Mouse (Mus musculus) embryo, embryonic 11.5 days (tissue): ENCODE measurements around the gene Galk2.

Source experiments
- DNase-seq: peaks from one replicate; pipeline ENCODE4 v3.0.0-alpha.2; 2012; ENCODE audit warnings: low read depth, low spot score

Gene Galk2

GRCm38 (mm10) chr2:125900797-125901410, 42.0 kb downstream of the Galk2 start:
- DNase-seq = no peak

- no peak for DNase-seq
These were observed 42.5 kb downstream of the Galk2 start for GRCm38 (mm10) chr2:125901426-125901825.

- DNase-seq = no peak
These were observed 47.6 kb downstream of the Galk2 start for GRCm38 (mm10) chr2:125906407-125907066.

GRCm38 (mm10) chr2:125907580-125908255, 48.8 kb downstream of the Galk2 start:
- DNase-seq = no peak

GRCm38 (mm10) chr2:125914167-125914566, 55.3 kb downstream of the Galk2 start:
- DNase-seq = no peak

GRCm38 (mm10) chr2:125914713-125915112, 55.8 kb downstream of the Galk2 start:
- no peak for DNase-seq

GRCm38 (mm10) chr2:125916652-125917296, 57.9 kb downstream of the Galk2 start:
- DNase-seq = no peak

- no peak for DNase-seq
These were observed 58.4 kb downstream of the Galk2 start for GRCm38 (mm10) chr2:125917297-125917679.

GRCm38 (mm10) chr2:125921273-125921672, 62.4 kb downstream of the Galk2 start:
- no peak for DNase-seq

- no peak for DNase-seq
These were observed 63.2 kb downstream of the Galk2 start for GRCm38 (mm10) chr2:125922149-125922548.

GRCm38 (mm10) chr2:125922877-125923276, 64.0 kb downstream of the Galk2 start:
- no peak for DNase-seq

GRCm38 (mm10) chr2:125923346-125923745, 64.4 kb downstream of the Galk2 start:
- DNase-seq = no peak

- DNase-seq = no peak
These were observed 65.6 kb downstream of the Galk2 start for GRCm38 (mm10) chr2:125924554-125924953.

- no peak for DNase-seq
These were observed 66.2 kb downstream of the Galk2 start for GRCm38 (mm10) chr2:125925081-125925480.

- DNase-seq = no peak
These were observed 70.5 kb downstream of the Galk2 start for GRCm38 (mm10) chr2:125929396-125929795.

GRCm38 (mm10) chr2:125929872-125930271, 71.0 kb downstream of the Galk2 start:
- DNase-seq = no peak

GRCm38 (mm10) chr2:125931193-125931592, 72.3 kb downstream of the Galk2 start:
- no peak for DNase-seq

- no peak for DNase-seq
These were observed 73.8 kb downstream of the Galk2 start for GRCm38 (mm10) chr2:125932734-125933133.

GRCm38 (mm10) chr2:125933977-125934376, 75.1 kb downstream of the Galk2 start:
- no peak for DNase-seq

GRCm38 (mm10) chr2:125936396-125936795, 77.5 kb downstream of the Galk2 start:
- no peak for DNase-seq

GRCm38 (mm10) chr2:125938993-125939642, 80.2 kb downstream of the Galk2 start:
- no peak for DNase-seq
